Mouse (Mus musculus) limb, embryonic 14.5 days (tissue): ENCODE results near the gene Grb2. TPM values are rescaled to one million over a fixed set of nuclear protein-coding genes. Genes with fewer than 3 reads are reported as not detected.

Source experiments
- ATAC-seq: fragments of 200-750 bp; cut with Nextera tagmentation; 2 replicates; pipeline ENCODE4 v1.8.0; 2017; ENCODE audit warnings: low read depth, moderate number of reproducible peaks, moderate TSS enrichment; ENCODE audit not compliant: low FRiP score
- DNase-seq: peaks from one replicate; pipeline ENCODE4 v3.0.0-alpha.2; 2015; ENCODE audit warnings: low spot score
- H3K27ac ChIP-seq: fragments of 300-500 bp; sonication (generic); replicated peaks from 2 replicates; pipeline ENCODE4 v1.5.1; 2014; ENCODE audit warnings: low read depth, mild to moderate bottlenecking, low read length, moderate library complexity, mixed read lengths
- H3K27me3 ChIP-seq: fragments of 300-500 bp; sonication (generic); 2 replicates; pipeline ENCODE4 v1.6.1; 2014; ENCODE audit warnings: low read length, mixed read lengths; ENCODE audit not compliant: control insufficient read depth, insufficient read depth
- H3K36me3 ChIP-seq: fragments of 300-500 bp; sonication (generic); 2 replicates; pipeline ENCODE4 v1.6.1; 2014; ENCODE audit warnings: mild to moderate bottlenecking, low read length, moderate library complexity, mixed read lengths; ENCODE audit not compliant: control insufficient read depth, insufficient read depth
- H3K4me1 ChIP-seq: fragments of 300-500 bp; sonication (generic); 2 replicates; pipeline ENCODE4 v1.6.1; 2014; ENCODE audit warnings: antibody characterized with exemption, low read length, mixed read lengths; ENCODE audit not compliant: control insufficient read depth, insufficient read depth
- H3K4me2 ChIP-seq: fragments of 300-500 bp; sonication (generic); replicated peaks from 2 replicates; pipeline ENCODE4 v1.6.1; 2014; ENCODE audit warnings: low read depth, mild to moderate bottlenecking, low read length, moderate library complexity; ENCODE audit not compliant: severe bottlenecking
- H3K4me3 ChIP-seq: fragments of 300-500 bp; sonication (generic); replicated peaks from 2 replicates; pipeline ENCODE4 v1.5.1; 2014; ENCODE audit warnings: low read length
- H3K9ac ChIP-seq: fragments of 300-500 bp; sonication (generic); 2 replicates; pipeline ENCODE4 v1.6.1; 2014; ENCODE audit warnings: mild to moderate bottlenecking, low read depth, low read length, moderate library complexity; ENCODE audit not compliant: severe bottlenecking
- H3K9me3 ChIP-seq: fragments of 300-500 bp; sonication (generic); 2 replicates; pipeline ENCODE4 v1.6.1; 2016; ENCODE audit warnings: low read length; ENCODE audit not compliant: control insufficient read depth
- POLR2A ChIP-seq: fragments of 200-500 bp; IDR thresholded peaks from 2 replicates; pipeline ENCODE4 v1.8.0; 2012; ENCODE audit warnings: inconsistent platforms, mild to moderate bottlenecking, moderate library complexity, borderline replicate concordance; ENCODE audit not compliant: insufficient read depth, insufficient read length; ENCODE audit errors: extremely low read depth
- WGBS: fragments of 180-500 bp; shearing (Covaris S2); extraction: QIAGEN DNeasy Blood & Tissue Kit; methylation state at CpG from one replicate; pipeline ENCODE4 v1.1.7; 2014; 5-methylcytosine and 5-hydroxymethylcytosine counted together
- polyA plus RNA-seq, 2 experiments: library from polyadenylated mRNA; depleted of rRNA in 1 of 2; stranded (reverse) in 1 of 2; unstranded in 1 of 2; fragments of >200 nt; fragmentation: Nextera tagmentation in 1 of 2; extraction: Ambion mirVana in 1 of 2; gene quantifications; 2 replicates each; pipeline versions ENCODE4 v1.2.1 to v1.2.3; 2012 to 2014

Grb2 gene
- polyA plus RNA-seq, 2 experiments, result 58.0 to 61.5 TPM

- WGBS, result 92% methylated on average over 3 of the region's 3 CpGs
- Histone ChIP-seq H3K36me3 (peaks cover 23% of the 10 kb centered on the region), H3K4me2 (no peak overlapping the region), H3K27ac (no peak overlapping the region), H3K4me3 (no peak overlapping the region), H3K9ac (no peak overlapping the region), H3K9me3 (no peaks in the 10 kb centered on the region), H3K4me1 (peaks cover 3% of the 10 kb centered on the region; the same call in 1 of the 2 replicates), H3K27me3 (no peaks in the 10 kb centered on the region)
- ATAC-seq, result no peak
- no peak for DNase-seq
- no peak for TF ChIP-seq POLR2A
Observed at GRCm38 (mm10) chr11:115682411-115682810, 26.0 kb downstream of the Grb2 start.

GRCm38 (mm10) chr11:115679554-115680238 lies 28.7 kb downstream of the Grb2 start:
- no peak overlapping the region for H3K4me2 ChIP-seq
- H3K9ac ChIP-seq, result no peak overlapping the region
- H3K4me1 ChIP-seq, result no peaks in the 10 kb centered on the region
- 90% methylated on average over 9 of the region's 9 CpGs for WGBS
- H3K27ac ChIP-seq, result no peak overlapping the region
- no peaks in the 10 kb centered on the region for H3K9me3 ChIP-seq
- DNase-seq (no peak), ATAC-seq (no peak)
- H3K4me3 ChIP-seq, result no peak overlapping the region
- no peak for TF ChIP-seq POLR2A
- H3K27me3 ChIP-seq, result no peaks in the 10 kb centered on the region
- H3K36me3 ChIP-seq, result peaks cover 21% of the 10 kb centered on the region

- H3K9ac ChIP-seq, result no peak overlapping the region
- no peak overlapping the region for H3K27ac ChIP-seq
- H3K4me1 ChIP-seq, result no peaks in the 10 kb centered on the region
- 81% methylated on average over 6 of the region's 6 CpGs for WGBS
- no peaks in the 10 kb centered on the region for H3K9me3 ChIP-seq
- peaks cover 20% of the 10 kb centered on the region for H3K36me3 ChIP-seq
- no peak for TF ChIP-seq POLR2A
- H3K4me2 ChIP-seq, result no peak overlapping the region
- ATAC-seq (no peak), DNase-seq (no peak)
- H3K27me3 ChIP-seq, result no peaks in the 10 kb centered on the region
- H3K4me3 ChIP-seq, result no peak overlapping the region
Observed at GRCm38 (mm10) chr11:115678861-115679260, 29.5 kb downstream of the Grb2 start.

DNA sequence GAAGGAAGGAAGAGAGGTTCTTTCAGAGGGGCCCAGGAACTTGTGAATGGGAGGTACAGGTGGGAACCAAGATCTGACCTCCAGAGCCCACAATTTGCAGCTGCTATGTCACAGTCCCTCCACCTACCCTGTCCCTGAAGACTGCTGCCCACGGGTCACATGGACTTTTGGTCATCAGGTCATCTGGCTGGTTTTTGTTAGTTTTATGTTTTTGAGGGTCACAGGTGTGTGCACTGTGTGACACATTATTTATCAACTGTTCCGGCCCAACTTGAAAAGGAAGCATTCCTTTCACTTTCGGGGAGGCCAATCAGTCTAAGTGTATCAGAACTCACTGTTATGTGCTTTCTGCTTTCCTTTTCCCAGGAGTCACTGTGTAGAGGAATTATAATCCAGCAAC lies 30.9 kb downstream of the Grb2 start:
- 96% methylated on average over 3 of the region's 3 CpGs for WGBS
- no peak overlapping the region for H3K4me3 ChIP-seq
- H3K4me2 ChIP-seq, result no peak overlapping the region
- H3K9me3 ChIP-seq, result no peaks in the 10 kb centered on the region
- peaks cover 7% of the 10 kb centered on the region; the same call in 1 of the 2 replicates for H3K36me3 ChIP-seq
- no peaks in the 10 kb centered on the region for H3K4me1 ChIP-seq
- DNase-seq, result no peak
- H3K9ac ChIP-seq, result no peak overlapping the region
- ATAC-seq, result no peak
- TF ChIP-seq POLR2A, result no peak
- H3K27me3 ChIP-seq, result no peaks in the 10 kb centered on the region
- no peak overlapping the region for H3K27ac ChIP-seq

GRCm38 (mm10) chr11:115676738-115677137 lies 31.7 kb downstream of the Grb2 start:
- 96% methylated on average over 8 of the region's 8 CpGs for WGBS
- no peak for TF ChIP-seq POLR2A
- no peak overlapping the region for H3K4me2 ChIP-seq

More at GRCm38 (mm10) chr11:115676738-115677137, 31.7 kb downstream of the Grb2 start:
- Histone ChIP-seq H3K27ac (no peak overlapping the region), H3K9me3 (no peaks in the 10 kb centered on the region), H3K27me3 (no peaks in the 10 kb centered on the region), H3K9ac (no peak overlapping the region), H3K4me1 (no peaks in the 10 kb centered on the region), H3K36me3 (peaks cover 5% of the 10 kb centered on the region; the same call in 1 of the 2 replicates), H3K4me3 (no peak overlapping the region)
- DNase-seq (no peak), ATAC-seq (no peak)
